Mouse (Mus musculus): ENCODE results near the gene Slc43a2. TPM values are rescaled to one million over a fixed set of nuclear protein-coding genes. Genes with fewer than 3 reads are reported as not detected.

The Slc43a2 gene
- polyA plus RNA-seq, 1 experiment from 2014 or later = 24.0 TPM

GRCm38 (mm10) chr11:75585978-75586377 lies 54.5 kb downstream of the Slc43a2 start:
- WGBS = 66% methylated on average over 5 of the region's 5 CpGs
- Histone ChIP-seq H3K36me3 (ENCODE audit: insufficient read depth, low read length) (no peaks in the 10 kb centered on the region), H3K9ac (replicated peaks; ENCODE audit: low read depth) (no peak overlapping the region), H3K27me3 (replicated peaks; ENCODE audit: insufficient read depth, low read length) (no peaks in the 10 kb centered on the region), H3K4me2 (replicated peaks; ENCODE audit: low read depth, low read length) (no peak overlapping the region), H3K9me3 (ENCODE audit: low read length) (no peaks in the 10 kb centered on the region), H3K27ac (ENCODE audit: low read length) (no peak overlapping the region), H3K4me1 (ENCODE audit: insufficient read depth, low read depth, low read length) (peaks cover 3% of the 10 kb centered on the region; the same call in 1 of the 2 replicates), H3K4me3 (ENCODE audit: low read depth, low read length) (no peak overlapping the region)
- TF ChIP-seq EP300 (IDR thresholded peaks at IDR 0.05) = no peak
- TF ChIP-seq CTCF (IDR thresholded peaks at IDR 0.05) = no peak
- ATAC-seq (no peak), DNase-seq (ENCODE audit: low spot score) (no peak)

- Histone ChIP-seq H3K9ac (replicated peaks; ENCODE audit: low read depth) (no peak overlapping the region), H3K4me1 (ENCODE audit: insufficient read depth, low read depth, low read length) (peaks cover 3% of the 10 kb centered on the region; the same call in 1 of the 2 replicates), H3K27me3 (replicated peaks; ENCODE audit: insufficient read depth, low read length) (no peaks in the 10 kb centered on the region), H3K4me3 (ENCODE audit: low read depth, low read length) (no peak overlapping the region), H3K27ac (ENCODE audit: low read length) (no peak overlapping the region), H3K4me2 (replicated peaks; ENCODE audit: low read depth, low read length) (no peak overlapping the region), H3K36me3 (ENCODE audit: insufficient read depth, low read length) (no peaks in the 10 kb centered on the region), H3K9me3 (ENCODE audit: low read length) (no peaks in the 10 kb centered on the region)
- no peak for ATAC-seq
- TF ChIP-seq EP300 (IDR thresholded peaks at IDR 0.05) = no peak
- TF ChIP-seq CTCF (IDR thresholded peaks at IDR 0.05) = no peak
- 83% methylated on average over 5 of the region's 5 CpGs for WGBS
- DNase-seq (ENCODE audit: low spot score) = no peak
Measured at GRCm38 (mm10) chr11:75586963-75587362, 55.5 kb downstream of the Slc43a2 start.

GRCm38 (mm10) chr11:75587493-75588284 lies 56.2 kb downstream of the Slc43a2 start, which contains the start of gene Pitpna:
TSS of gene Pitpna (plus strand) at chr11:75588097.
- H3K4me3 ChIP-seq (ENCODE audit: low read depth, low read length) = peak within 1 kb of the TSS; percentile 76
- H3K27ac ChIP-seq (ENCODE audit: low read length) = peak within 1 kb of the TSS; percentile 94
- 6% methylated on average over 40 of the region's 49 CpGs for WGBS
- H3K9me3 ChIP-seq (ENCODE audit: low read length) = no peaks in the 10 kb centered on the region
- TF ChIP-seq EP300 (IDR thresholded peaks at IDR 0.05) = no peak
- peak; percentile 39 for TF ChIP-seq CTCF (IDR thresholded peaks at IDR 0.05)
- peak within 1 kb of the TSS; percentile 89 for H3K4me2 ChIP-seq (replicated peaks; ENCODE audit: low read depth, low read length)
- no peaks in the 10 kb centered on the region for H3K27me3 ChIP-seq (replicated peaks; ENCODE audit: insufficient read depth, low read length)
- H3K9ac ChIP-seq (replicated peaks; ENCODE audit: low read depth) = peak within 1 kb of the TSS; percentile 62
- H3K4me1 ChIP-seq (ENCODE audit: insufficient read depth, low read depth, low read length) = peaks cover 3% of the 10 kb centered on the region; the same call in 1 of the 2 replicates
- ATAC-seq (peak; percentile 96), DNase-seq (ENCODE audit: low spot score) (peak; percentile 96)
- peaks cover 1% of the 10 kb centered on the region; the same call in 1 of the 2 replicates for H3K36me3 ChIP-seq (ENCODE audit: insufficient read depth, low read length)

- Histone ChIP-seq H3K27ac (ENCODE audit: low read length) (peak overlapping the region; percentile 94), H3K4me3 (ENCODE audit: low read depth, low read length) (peak overlapping the region; percentile 76), H3K4me1 (ENCODE audit: insufficient read depth, low read depth, low read length) (peaks cover 3% of the 10 kb centered on the region; the same call in 1 of the 2 replicates), H3K9me3 (ENCODE audit: low read length) (no peaks in the 10 kb centered on the region), H3K9ac (replicated peaks; ENCODE audit: low read depth) (peak overlapping the region; percentile 62), H3K4me2 (replicated peaks; ENCODE audit: low read depth, low read length) (peak overlapping the region; percentile 89), H3K36me3 (ENCODE audit: insufficient read depth, low read length) (peaks cover 8% of the 10 kb centered on the region; the same call in 1 of the 2 replicates), H3K27me3 (replicated peaks; ENCODE audit: insufficient read depth, low read length) (no peaks in the 10 kb centered on the region)
- ATAC-seq = peak; percentile 87
- WGBS = 1% methylated on average over 27 of the region's 37 CpGs
- DNase-seq (ENCODE audit: low spot score) = peak; percentile 83
- TF ChIP-seq CTCF (IDR thresholded peaks at IDR 0.05) (no peak), EP300 (IDR thresholded peaks at IDR 0.05) (no peak)
Measured at GRCm38 (mm10) chr11:75588285-75588941, 56.9 kb downstream of the Slc43a2 start.

GRCm38 (mm10) chr11:75592612-75593011 lies 61.1 kb downstream of the Slc43a2 start:
- peaks cover 6% of the 10 kb centered on the region; the same call in 1 of the 2 replicates for H3K4me1 ChIP-seq (ENCODE audit: insufficient read depth, low read depth, low read length)
- WGBS = 71% methylated on average over 5 of the region's 5 CpGs
- no peak for ATAC-seq
- peak; percentile 58 for DNase-seq (ENCODE audit: low spot score)
- H3K27ac ChIP-seq (ENCODE audit: low read length) = no peak overlapping the region
- H3K9ac ChIP-seq (replicated peaks; ENCODE audit: low read depth) = no peak overlapping the region
- H3K9me3 ChIP-seq (ENCODE audit: low read length) = no peaks in the 10 kb centered on the region
- no peak for TF ChIP-seq EP300 (IDR thresholded peaks at IDR 0.05)
- no peak for TF ChIP-seq CTCF (IDR thresholded peaks at IDR 0.05)
- H3K36me3 ChIP-seq (ENCODE audit: insufficient read depth, low read length) = peaks cover 13% of the 10 kb centered on the region; the same call in 1 of the 2 replicates
- no peak overlapping the region for H3K4me2 ChIP-seq (replicated peaks; ENCODE audit: low read depth, low read length)
- no peak overlapping the region for H3K4me3 ChIP-seq (ENCODE audit: low read depth, low read length)
- H3K27me3 ChIP-seq (replicated peaks; ENCODE audit: insufficient read depth, low read length) = no peaks in the 10 kb centered on the region

- H3K4me2 ChIP-seq (replicated peaks; ENCODE audit: low read depth, low read length) = no peak overlapping the region
- no peak overlapping the region for H3K4me3 ChIP-seq (ENCODE audit: low read depth, low read length)
- H3K9me3 ChIP-seq (ENCODE audit: low read length) = no peaks in the 10 kb centered on the region
- no peaks in the 10 kb centered on the region for H3K27me3 ChIP-seq (replicated peaks; ENCODE audit: insufficient read depth, low read length)
- 72% methylated on average over 9 of the region's 9 CpGs for WGBS
- H3K9ac ChIP-seq (replicated peaks; ENCODE audit: low read depth) = no peak overlapping the region
- TF ChIP-seq CTCF (IDR thresholded peaks at IDR 0.05) (no peak), EP300 (IDR thresholded peaks at IDR 0.05) (no peak)
- DNase-seq (ENCODE audit: low spot score) (no peak), ATAC-seq (no peak)
- peaks cover 13% of the 10 kb centered on the region; the same call in 1 of the 2 replicates for H3K36me3 ChIP-seq (ENCODE audit: insufficient read depth, low read length)
- H3K27ac ChIP-seq (ENCODE audit: low read length) = no peak overlapping the region
- 0 out of 2 replicates have a peak, but pooled peaks cover 6% of the 10 kb centered on the region for H3K4me1 ChIP-seq (ENCODE audit: insufficient read depth, low read depth, low read length)
Measured at GRCm38 (mm10) chr11:75594431-75594830, 62.9 kb downstream of the Slc43a2 start.

Measured in lung, postnatal 0 days (tissue).